Mouse (Mus musculus): ENCODE measurements around the gene Kcnh5.

The Kcnh5 gene

GRCm38 (mm10) chr12:74951124-74952115 is 225.7 kb downstream of the Kcnh5 start:
- DNase-seq: no peak

- no peak for DNase-seq
Observed at GRCm38 (mm10) chr12:74901331-74901730, 275.8 kb downstream of the Kcnh5 start.

GRCm38 (mm10) chr12:74900777-74901176 is 276.4 kb downstream of the Kcnh5 start:
- DNase-seq: no peak

GRCm38 (mm10) chr12:74899055-74899454 is 278.1 kb downstream of the Kcnh5 start:
- no peak for DNase-seq

- no peak for DNase-seq
Observed at GRCm38 (mm10) chr12:74898211-74898610, 278.9 kb downstream of the Kcnh5 start.

GRCm38 (mm10) chr12:74894870-74895423 is 282.2 kb downstream of the Kcnh5 start:
- DNase-seq: no peak

GRCm38 (mm10) chr12:74889419-74889818 is 287.7 kb downstream of the Kcnh5 start:
- no peak for DNase-seq

GRCm38 (mm10) chr12:74887064-74887463 is 290.1 kb downstream of the Kcnh5 start:
- DNase-seq: no peak

- no peak for DNase-seq
Observed at GRCm38 (mm10) chr12:74881344-74881743, 295.8 kb downstream of the Kcnh5 start.

GRCm38 (mm10) chr12:74855666-74856065 is 321.5 kb downstream of the Kcnh5 start:
- no peak for DNase-seq

GRCm38 (mm10) chr12:74854263-74854662 is 322.9 kb downstream of the Kcnh5 start:
- no peak for DNase-seq

GRCm38 (mm10) chr12:74850323-74850722 is 326.8 kb downstream of the Kcnh5 start:
- DNase-seq: no peak

- DNase-seq: no peak
Observed at GRCm38 (mm10) chr12:74849912-74850311, 327.2 kb downstream of the Kcnh5 start.

GRCm38 (mm10) chr12:74848611-74849347 is 328.4 kb downstream of the Kcnh5 start:
- no peak for DNase-seq

Data from lung, postnatal 4 days (tissue).